Mouse (Mus musculus): ENCODE measurements around the gene Tpgs1.
A peak's percentile ranks its signal among the peaks of the same experiment; 100 is the strongest.

Gene Tpgs1

DNA sequence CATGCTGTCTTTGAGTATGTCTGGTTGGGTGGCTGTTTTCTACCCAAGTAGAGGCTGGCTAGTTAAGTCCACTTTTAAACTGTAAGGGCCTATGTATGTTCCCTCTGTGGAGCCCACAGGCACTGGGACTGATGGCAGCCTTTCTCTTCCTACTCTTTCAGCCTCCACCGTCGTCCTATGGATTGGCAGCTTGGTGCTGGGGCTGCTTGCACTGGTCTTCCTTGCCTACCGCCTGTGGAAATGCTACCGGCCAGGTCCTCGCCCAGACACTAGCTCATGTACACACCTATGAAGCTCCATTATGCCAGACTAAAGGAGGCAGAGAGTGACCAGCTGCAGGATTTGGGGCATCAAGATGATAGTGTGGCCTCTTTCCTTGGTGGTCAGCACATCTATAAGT lies 1.1 kb upstream of the Tpgs1 start:
- DNase-seq (ENCODE audit: low spot score) = no peak

DNA sequence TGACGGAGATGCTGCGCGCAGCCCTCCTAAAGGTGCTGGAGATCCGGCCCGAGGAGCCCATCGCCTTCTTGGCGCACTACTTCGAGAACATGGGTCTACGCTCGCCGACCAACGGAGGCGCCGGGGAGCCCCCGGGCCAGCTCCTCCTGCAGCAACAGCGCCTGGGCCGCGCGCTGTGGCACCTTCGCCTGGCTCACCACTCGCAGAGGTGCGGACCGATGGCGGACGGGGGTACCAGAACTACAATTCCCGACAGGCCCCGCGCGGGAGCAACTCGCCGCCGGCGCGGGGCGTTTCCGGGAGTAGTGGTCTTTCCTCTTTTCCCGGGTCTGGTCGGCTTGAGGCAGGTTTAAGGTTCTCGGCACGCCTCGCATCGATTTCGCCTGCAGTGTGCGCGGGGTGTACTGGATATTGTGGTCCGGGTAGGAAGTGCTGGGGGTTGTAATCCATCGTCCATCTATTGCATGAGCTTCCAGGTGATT lies 448 bp downstream of the Tpgs1 start:
- DNase-seq (ENCODE audit: low spot score) = peak; percentile 85

DNA sequence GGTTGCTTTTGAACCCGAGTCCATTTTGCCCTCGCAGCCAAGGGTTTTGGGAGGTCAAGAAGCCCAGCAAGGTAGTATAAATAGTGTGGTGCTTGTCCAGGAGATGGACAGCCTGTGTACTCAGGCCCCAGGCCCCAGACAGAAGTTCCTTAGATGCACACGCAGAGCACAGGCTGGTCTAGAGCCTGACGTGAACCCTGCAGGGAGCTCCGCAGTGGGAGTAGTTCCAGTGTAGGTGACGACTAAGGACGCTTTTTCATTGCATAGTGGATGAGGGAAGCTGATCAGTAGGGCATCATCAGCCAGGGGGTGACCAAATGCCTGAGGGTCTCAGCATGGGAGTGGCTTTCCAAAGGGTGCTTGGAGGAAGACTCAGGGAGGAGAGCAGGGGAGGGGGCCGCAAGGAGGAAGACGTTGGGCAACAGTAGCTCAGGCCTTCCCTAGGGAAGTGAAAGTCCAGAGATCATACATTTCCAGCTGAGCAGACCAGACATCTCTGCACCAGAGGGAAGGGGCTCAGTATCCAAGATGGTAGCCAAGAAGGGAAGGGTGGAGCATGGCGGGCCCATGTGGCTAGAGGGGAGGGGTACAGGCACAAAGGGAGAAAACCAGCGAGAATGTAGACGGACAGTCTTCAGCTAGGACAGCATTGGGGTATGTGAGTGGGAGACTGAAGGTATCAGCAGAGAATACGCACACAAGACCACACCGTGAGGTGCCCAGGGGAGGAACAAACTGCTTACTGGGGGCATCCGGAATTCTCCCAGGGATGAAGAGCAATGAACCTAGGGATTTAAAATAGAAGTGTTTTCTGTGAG lies 1.1 kb downstream of the Tpgs1 start:
- DNase-seq (ENCODE audit: low spot score) = no peak

DNA sequence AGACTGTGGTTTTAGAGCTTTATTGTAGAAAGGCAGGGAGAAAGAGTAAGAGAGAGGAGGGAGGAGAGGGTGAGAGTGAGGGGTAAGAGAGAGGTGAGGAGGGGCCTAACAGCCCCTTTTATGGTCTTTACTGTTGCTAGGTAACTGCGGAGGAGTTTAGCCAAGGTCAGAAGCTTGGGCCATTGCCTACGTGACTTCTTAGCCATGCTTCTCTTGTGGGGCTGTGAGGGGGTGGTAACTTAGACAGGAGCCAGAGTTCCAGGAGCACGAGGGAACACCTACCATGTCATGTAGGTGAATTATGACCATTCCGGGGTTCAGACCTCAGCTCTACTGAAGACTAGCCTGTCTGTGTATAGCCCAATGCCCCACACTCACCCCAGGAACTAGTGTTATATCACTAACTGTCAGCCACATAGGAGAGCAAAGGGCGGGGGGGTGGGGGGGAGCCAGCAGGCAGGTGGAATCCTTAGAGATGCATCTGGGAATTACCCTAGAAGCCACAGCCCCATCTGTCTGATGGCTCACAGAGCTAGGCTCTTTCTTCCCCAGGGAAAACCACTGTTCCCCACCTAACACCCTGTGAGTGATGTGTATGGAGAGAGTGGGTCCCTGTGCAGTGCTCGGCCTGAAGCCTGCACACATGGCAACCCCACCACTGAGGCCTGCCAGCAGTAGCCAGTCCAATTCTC lies 2.4 kb downstream of the Tpgs1 start:
- peak; percentile 76 for DNase-seq (ENCODE audit: low spot score)

DNA sequence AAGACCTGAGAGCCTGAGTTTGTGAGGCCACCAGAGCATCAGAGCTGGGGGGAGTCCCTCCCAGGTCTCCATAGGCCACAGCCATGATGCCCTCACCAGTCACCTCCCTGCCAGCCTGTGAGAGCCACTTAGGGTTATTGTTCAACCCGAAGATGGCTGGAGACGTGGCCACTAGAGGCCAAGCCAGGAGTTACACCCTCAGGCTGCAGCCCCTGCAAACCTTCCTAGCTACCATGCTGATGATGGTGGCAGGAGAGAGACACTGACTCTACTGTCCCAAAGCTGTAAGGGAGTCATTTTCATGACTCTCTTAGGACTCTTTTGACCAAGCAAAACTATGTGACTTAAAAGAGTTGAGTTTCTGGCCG lies 2.9 kb downstream of the Tpgs1 start:
- peak; percentile 53 for DNase-seq (ENCODE audit: low spot score)

DNA sequence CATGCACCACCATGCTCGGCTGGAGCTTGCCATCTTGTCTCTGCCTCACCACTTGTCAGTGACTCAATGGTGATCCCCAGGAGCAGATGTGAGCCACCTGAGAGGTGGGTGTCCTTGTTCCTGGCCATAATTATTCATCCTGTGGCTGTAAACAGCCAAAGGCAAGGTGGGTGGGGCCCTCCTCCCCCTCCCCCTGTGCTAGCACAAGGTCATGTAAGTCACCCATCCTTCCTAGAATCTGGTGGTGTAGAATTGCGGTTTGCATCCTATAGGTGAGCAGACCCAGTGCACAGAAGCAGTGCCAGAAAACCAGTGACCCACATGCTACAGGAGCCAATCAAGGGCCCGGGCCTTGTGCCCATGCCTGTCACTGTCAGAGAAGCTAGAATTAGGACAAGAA lies 3.9 kb downstream of the Tpgs1 start:
- no peak for DNase-seq (ENCODE audit: low spot score)

DNA sequence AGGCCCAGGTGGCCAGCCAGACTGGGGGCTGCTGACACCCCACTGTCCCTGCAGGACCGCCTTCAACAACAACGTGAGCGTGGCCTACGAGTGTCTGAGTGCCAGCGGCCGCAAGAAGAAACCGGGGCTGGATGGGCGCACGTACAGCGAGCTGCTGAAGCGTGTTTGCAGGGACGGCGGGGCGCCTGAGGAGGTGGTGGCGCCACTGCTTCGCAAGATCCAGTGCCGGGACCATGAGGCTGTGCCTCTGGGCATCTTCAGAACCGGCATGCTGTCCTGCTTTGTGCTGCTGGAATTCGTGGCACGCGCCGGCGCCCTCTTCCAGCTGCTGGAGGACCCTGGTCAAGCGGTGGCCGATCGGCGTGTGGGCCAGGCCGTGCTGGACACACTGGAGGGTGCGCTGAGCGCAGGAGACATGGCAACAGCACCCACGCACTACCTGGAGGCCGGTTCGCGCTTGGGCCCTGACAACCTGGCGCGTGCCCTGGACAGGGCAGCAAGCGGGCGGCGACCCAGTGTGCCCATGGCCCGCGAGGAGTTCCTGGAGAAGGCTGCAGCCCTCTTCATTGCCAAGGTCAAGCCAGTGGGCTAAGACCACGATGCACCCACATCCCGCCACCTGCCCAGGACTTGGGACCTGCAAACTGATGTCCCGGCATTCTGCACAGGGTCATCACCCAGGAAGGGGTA lies 6.3 kb downstream of the Tpgs1 start:
- DNase-seq (ENCODE audit: low spot score) = peak; percentile 32

DNA sequence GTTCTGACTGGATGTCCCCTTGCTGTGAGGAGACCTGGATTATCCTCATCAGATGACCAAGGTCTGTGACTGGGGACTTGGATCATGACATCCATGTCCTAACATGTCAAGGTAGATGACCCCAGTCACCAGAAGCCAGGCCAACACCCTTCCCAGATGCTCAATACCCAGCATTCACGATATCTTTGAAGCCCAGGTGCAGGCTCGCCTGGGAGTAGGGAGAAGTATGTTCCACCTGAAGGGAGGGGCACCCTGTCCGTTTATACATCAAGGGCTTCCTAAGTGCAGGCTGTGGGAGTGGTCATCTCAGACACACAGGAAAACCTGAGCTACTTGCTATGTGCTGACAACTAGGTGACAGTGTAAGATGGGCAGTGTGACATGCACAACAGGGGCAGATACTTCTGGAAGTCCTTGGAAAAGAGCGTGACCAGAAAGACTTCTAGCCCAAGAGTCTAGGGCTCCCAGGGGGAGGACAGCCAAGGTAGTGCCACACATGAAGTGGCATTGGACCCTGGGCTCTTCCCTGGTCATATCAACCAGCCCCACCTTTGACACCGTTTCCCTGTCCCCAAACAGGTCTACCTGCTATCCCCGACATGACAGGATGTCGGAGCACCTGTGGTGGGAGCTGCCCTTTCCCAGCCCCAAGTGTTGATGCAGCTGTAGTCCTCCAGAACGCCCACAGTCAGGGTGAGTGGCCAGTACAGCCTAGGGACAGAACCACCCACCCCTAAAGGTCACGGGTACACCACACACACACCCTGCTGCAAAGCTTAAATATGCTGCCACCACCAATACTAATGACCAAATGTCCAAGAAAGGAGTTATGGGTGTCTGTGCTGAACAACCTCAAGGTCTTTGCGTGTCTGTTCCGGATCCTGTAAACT lies 11.7 kb downstream of the Tpgs1 start:
- DNase-seq (ENCODE audit: low spot score) = no peak

DNA sequence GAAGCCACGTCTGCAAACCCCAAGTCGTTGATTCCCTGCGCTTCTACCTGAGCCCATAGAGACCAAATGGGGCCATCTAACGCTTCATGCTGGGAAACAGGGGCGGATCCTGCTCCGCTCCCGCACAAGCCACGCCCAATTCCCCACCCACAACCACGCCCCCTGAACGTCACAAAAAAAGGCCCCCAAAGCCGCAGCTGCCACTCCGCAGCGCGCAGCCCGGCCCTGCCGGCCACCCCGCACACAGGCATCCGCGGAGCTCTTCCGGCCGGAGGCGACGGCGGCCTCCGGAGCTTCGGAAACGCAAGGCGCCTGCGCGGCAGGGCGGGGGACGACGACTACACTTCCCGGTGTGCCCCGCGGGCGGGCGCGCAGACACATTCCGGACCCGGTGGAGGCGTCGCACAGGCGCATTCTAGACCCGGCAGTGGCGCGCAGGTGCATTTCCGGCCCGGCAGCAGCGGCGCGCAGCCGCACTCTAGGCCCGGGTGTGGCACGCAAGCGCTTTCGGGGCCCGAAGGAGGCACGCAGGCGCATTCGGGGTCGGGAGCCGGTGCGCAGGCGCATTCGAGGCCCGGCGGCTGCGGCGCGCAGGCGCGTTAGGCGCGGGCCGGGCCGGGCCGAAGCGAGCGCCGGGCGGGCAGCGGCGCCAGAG lies 12.5 kb downstream of the Tpgs1 start, which contains the start of gene Cdc34:
Gene Cdc34 (plus strand): TSS at position 605 of the 655 bp plus-strand sequence.
- DNase-seq (ENCODE audit: low spot score) = peak; percentile 98

DNA sequence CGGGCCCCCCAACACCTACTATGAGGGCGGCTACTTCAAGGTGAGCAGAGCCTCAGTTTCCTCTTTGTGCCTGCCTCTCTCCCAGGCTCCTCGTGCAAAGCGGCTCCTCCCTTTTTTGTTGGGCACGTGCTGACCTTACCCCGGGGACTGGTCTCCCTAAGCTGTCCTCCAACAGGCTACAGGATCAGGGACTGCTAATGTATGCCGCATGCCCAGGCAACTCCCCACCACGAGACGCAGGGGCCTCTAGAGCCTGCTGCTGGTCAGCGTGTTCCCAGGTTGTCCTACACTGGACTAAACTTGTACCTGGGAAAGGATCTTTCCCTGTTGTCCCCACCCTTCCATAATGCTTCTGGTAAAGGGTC lies 13.4 kb downstream of the Tpgs1 start:
- DNase-seq (ENCODE audit: low spot score) = peak; percentile 21

DNA sequence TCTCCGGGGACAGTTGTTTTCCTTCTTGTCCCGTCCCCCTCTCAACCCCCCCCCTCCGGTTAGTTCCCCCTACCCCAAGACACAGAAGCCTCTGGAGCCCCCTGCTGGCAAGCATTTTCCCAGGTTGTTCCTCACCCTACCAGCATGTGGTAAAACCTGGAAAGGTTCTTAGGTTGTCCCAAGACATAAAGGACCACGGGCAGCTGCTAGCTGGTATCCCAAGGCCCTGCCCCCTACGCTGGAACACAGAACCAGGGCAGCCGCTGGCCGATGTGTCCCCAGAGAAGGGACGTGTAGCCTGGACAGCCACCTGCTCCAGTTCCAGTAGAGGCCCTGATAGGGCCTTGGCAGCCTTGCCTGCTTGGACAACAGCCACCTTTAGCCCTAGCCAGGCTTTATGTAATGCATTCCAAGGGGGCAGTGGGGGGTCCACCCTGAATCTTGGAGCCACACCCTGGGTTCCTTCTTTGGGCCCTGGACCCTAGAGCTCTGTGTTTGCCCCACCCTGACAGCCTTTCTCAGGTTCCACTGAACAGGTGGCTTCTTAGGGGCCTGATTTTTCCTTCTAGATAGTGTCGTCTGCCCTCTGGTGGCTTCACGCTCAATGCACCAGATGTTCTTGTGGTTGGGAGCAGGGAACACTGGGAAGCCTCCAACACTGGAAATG lies 13.9 kb downstream of the Tpgs1 start:
- peak; percentile 64 for DNase-seq (ENCODE audit: low spot score)

DNA sequence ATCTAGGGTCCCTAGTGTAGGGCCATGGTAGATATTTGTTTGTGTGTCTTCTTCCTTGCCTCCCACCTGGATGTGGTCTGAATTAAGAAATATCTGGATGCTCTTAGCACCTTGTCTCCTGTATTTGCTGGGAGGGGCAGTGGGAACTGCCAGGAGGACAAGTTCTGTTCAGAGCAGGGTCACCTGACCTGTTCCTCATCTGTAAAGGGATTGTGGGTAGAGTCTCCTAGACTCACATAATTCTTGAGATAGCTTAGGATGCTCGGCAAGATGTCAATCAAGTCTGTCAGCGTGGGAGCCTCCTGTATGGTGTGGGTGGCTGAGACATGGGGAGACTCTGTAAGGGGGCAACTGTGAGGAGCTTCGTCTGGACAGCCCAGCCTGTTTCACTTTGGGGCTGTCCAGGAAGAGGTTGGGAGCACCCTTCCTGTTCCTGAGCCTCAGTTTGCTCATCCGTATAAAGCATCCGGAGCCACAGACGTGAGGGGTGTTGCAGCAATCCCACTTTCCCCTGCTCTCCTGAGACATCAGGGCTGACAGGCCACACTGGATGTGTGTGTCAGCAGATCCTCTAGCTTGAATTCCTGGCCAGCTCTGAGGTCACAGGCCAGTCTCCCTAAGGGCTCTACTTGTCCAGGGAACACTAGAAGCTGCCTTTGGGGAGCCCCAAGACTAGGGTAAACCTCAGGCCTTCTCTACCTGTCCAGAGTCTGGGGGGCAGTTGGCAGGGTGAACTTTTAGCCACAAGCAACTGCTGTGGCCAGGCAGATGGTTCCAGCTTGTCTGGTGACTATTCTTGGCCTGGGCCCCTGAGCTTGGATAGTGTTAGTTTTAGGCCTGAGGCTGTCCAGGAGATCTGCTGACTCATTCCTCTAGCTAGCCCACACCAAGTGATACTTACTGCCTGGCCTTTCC lies 14.8 kb downstream of the Tpgs1 start:
- no peak for DNase-seq (ENCODE audit: low spot score)

DNA sequence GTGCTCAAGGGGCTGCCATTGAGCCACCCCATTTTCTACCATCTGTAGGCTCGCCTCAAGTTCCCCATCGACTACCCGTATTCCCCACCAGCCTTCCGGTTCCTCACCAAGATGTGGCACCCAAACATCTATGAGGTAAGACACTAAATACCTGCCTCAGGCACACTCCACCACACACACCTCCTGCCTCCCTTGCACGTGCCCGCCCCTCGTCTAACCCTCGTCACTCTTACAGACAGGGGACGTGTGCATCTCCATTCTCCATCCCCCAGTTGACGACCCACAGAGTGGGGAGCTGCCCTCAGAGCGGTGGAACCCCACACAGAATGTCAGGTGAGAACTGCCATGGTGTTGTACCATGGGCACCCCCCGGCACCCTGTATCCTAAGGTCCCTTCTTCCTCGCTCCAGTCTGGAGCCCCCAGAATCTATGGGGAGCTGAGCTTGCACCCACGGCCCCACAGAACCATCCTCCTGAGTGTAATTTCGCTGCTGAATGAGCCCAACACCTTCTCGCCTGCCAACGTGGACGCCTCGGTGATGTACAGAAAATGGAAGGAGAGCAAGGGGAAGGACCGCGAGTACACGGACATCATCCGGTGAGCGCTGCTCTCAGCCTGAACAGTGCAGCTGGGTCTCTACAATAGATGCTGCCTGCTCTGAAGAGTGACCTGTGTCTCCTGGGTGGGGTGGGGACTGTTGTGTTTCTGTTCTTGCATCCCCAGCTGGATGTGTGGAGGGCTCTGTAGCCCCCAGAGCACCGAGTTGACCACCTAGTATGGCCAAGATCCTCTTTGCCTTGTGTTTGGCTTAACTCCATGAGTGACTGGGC lies 15.8 kb downstream of the Tpgs1 start:
- DNase-seq (ENCODE audit: low spot score) = no peak

DNA sequence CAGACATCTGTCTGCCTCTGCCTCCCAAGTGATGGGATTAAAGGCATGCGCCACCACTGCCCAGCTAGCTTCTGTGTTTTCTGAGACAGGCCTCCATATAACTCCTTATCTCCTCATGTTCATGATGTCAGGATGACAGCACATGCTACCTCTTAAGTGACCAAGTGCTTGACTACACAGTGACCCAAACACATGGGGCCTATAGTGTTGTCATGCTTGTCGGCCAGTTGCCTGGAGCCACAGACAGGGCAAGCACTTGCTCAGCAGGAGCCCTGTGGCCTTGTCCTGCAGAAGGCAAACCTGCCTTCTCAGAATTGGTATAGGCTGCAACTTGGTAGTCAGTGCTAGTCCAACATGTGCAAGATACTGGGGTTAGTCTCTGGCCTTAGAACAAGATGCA lies 17.1 kb downstream of the Tpgs1 start:
- no peak for DNase-seq (ENCODE audit: low spot score)

DNA sequence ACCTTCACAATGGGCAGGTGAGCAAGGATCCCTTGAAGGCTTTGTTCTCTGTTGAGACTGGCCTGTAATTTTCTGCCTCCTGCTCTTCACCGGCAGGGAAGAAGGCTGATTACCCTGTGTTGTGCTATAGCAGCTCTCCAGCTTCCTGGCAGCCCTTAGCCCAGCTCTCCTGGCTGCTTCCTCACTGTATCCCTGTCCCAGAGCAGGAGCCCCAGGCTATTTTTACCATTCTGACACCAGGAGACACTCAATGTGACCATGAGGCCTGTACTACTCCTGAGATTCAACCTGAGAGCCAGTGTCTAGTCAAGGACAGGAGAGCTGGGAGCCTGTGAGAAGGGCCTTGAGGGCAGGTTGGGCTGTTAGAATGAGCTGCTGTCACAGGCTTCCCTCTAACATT lies 17.5 kb downstream of the Tpgs1 start:
- no peak for DNase-seq (ENCODE audit: low spot score)

DNA sequence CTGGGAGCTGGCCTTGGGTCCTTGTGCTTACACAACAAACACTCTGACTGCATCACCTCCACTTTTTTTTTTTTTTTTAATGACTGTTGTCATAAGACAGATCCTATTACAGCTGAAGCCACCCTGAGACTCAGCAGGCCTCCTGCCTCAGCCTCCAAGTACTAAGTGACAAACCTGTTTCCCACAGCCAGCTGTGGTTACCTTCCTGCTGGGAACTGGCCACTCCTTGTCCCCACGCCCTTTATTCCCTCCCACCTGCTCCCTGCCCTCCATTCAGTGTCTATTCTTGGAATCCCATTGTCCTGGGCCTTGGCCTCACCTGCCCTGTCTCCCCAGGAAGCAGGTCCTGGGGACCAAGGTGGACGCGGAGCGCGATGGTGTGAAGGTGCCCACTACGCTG lies 18.3 kb downstream of the Tpgs1 start:
- DNase-seq (ENCODE audit: low spot score) = no peak

DNA sequence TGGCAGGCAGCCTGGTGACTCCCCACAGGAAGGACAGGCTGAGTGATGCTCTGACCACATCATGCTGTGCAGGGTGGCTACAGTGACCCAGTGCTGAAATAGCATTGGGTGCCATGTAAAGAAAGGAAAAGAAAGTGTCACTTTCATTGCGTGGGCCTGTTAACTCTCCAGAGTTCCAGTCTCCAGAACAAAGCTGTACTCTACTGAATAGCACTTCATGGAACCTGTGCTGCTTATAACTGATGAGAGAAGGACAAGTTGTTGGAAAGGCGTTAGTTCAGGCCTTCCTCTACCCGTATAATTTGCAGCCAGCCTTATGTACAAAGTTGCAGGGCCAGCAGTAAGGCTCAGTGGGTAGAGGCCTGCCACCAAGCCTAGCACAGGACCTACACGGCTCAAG lies 19.6 kb downstream of the Tpgs1 start, which contains the start of gene Gzmm:
Gene Gzmm (plus strand): TSS at position 301 of the 400 bp plus-strand sequence.
- DNase-seq (ENCODE audit: low spot score) = no peak

DNA sequence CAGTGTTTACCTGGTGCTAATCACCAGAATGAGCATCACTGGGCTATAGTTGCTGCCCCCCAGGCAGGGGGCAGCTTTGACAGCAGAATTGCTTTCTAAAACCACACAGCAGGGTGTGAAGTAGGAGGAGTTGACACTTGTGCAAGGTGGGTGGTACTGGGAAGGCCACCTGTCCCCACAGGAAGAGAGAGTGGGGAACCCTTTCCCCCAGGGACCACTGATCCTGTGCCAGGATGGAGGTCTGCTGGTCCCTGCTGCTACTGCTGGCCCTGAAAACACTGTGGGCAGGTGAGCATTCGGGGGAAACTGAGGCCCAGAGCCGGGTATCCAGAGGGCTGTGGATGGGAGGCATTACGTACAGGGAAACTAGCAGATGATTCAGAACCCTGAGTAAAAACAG lies 20.0 kb downstream of the Tpgs1 start:
- DNase-seq (ENCODE audit: low spot score) = no peak

All from embryo, embryonic 10 days (tissue).